Mouse (Mus musculus) limb, embryonic 11.5 days (tissue): ENCODE measurements around the gene Npdc1. TPM values are rescaled to one million over a fixed set of nuclear protein-coding genes. Genes with fewer than 3 reads are reported as not detected.
A peak's percentile ranks its signal among the peaks of the same experiment; 100 is the strongest.

ENCODE experiments used
- ATAC-seq: fragments of 200-750 bp; cut with Nextera tagmentation; 2 replicates; pipeline ENCODE4 v1.8.0; 2017; ENCODE audit warnings: low read depth; ENCODE audit not compliant: insufficient number of reproducible peaks, low FRiP score, low TSS enrichment
- DNase-seq: peaks from one replicate; pipeline ENCODE4 v3.0.0-alpha.2; 2015; ENCODE audit warnings: low spot score
- H3K27ac ChIP-seq: fragments of 300-500 bp; sonication (generic); replicated peaks from 2 replicates; pipeline ENCODE4 v1.5.1; 2014; ENCODE audit warnings: low read depth, mild to moderate bottlenecking, low read length
- H3K27me3 ChIP-seq: fragments of 300-500 bp; sonication (generic); 2 replicates; pipeline ENCODE4 v1.6.1; 2014; ENCODE audit warnings: mild to moderate bottlenecking, low read length, mixed read lengths; ENCODE audit not compliant: control insufficient read depth, insufficient read depth
- H3K36me3 ChIP-seq: fragments of 300-500 bp; sonication (generic); 2 replicates; pipeline ENCODE4 v1.6.1; 2014; ENCODE audit warnings: mild to moderate bottlenecking, low read length, moderate library complexity, mixed read lengths; ENCODE audit not compliant: control insufficient read depth, insufficient read depth
- H3K4me1 ChIP-seq: fragments of 300-500 bp; sonication (generic); 2 replicates; pipeline ENCODE4 v1.6.1; 2014; ENCODE audit warnings: low read length, mixed read lengths; ENCODE audit not compliant: control insufficient read depth, insufficient read depth
- H3K4me2 ChIP-seq: fragments of 300-500 bp; sonication (generic); 2 replicates; pipeline ENCODE4 v1.6.1; 2014; ENCODE audit warnings: low read depth, mild to moderate bottlenecking, moderate library complexity; ENCODE audit not compliant: severe bottlenecking
- H3K4me3 ChIP-seq: fragments of 300-500 bp; sonication (generic); 2 replicates; pipeline ENCODE4 v1.5.1; 2014; ENCODE audit warnings: low read depth, low read length
- H3K9ac ChIP-seq: fragments of 300-500 bp; sonication (generic); 2 replicates; pipeline ENCODE4 v1.6.1; 2014; ENCODE audit warnings: mild to moderate bottlenecking, low read length
- H3K9me3 ChIP-seq: fragments of 300-500 bp; sonication (generic); 2 replicates; pipeline ENCODE4 v1.6.1; 2016; ENCODE audit warnings: low read length; ENCODE audit not compliant: control insufficient read depth
- WGBS: fragments of 180-500 bp; shearing (Covaris S2); extraction: QIAGEN DNeasy Blood & Tissue Kit; methylation state at CpG from one replicate; pipeline ENCODE4 v1.1.7; 2014; 5-methylcytosine and 5-hydroxymethylcytosine counted together
- polyA plus RNA-seq: library from polyadenylated mRNA; unstranded; fragments of >200 nt; fragmentation: Nextera tagmentation; extraction: Ambion mirVana; gene quantifications from 2 replicates; pipeline ENCODE4 v1.2.1, GENCODE M21; 2014

The Npdc1 gene
- polyA plus RNA-seq, 1 experiment from 2014 or later, result 6.1 TPM

- Histone ChIP-seq H3K4me1 (no peaks in the 10 kb centered on the region), H3K27me3 (peaks cover 26% of the 10 kb centered on the region), H3K4me2 (no peak within 1 kb of the TSS), H3K36me3 (no peaks in the 10 kb centered on the region), H3K27ac (no peak within 1 kb of the TSS), H3K9ac (no peak within 1 kb of the TSS), H3K9me3 (no peaks in the 10 kb centered on the region), H3K4me3 (no peak within 1 kb of the TSS)
- ATAC-seq, result no peak
- WGBS, result 58% methylated on average over 17 of the region's 17 CpGs
- DNase-seq, result no peak
Measured at GRCm38 (mm10) chr2:25422587-25423410, 23.6 kb downstream of the Npdc1 start, which contains the start of gene Fut7. Gene Fut7, plus strand, starts transcription at chr2:25423267.

- no peak overlapping the region for H3K4me2 ChIP-seq
- H3K4me3 ChIP-seq, result no peak overlapping the region
- H3K27ac ChIP-seq, result no peak overlapping the region
- no peak for DNase-seq
- H3K36me3 ChIP-seq, result no peaks in the 10 kb centered on the region
- H3K9me3 ChIP-seq, result no peaks in the 10 kb centered on the region
- no peaks in the 10 kb centered on the region for H3K4me1 ChIP-seq
- no peak overlapping the region for H3K9ac ChIP-seq
- no peak for ATAC-seq
- peaks cover 26% of the 10 kb centered on the region for H3K27me3 ChIP-seq
- WGBS, result 59% methylated on average over 1 of the region's 1 CpGs
Measured at GRCm38 (mm10) chr2:25423626-25424025, 24.5 kb downstream of the Npdc1 start.

GRCm38 (mm10) chr2:25425481-25425880, 26.3 kb downstream of the Npdc1 start:
- Histone ChIP-seq H3K4me1 (0 out of 2 replicates have a peak, but pooled peaks cover 3% of the 10 kb centered on the region), H3K9me3 (no peaks in the 10 kb centered on the region), H3K36me3 (no peaks in the 10 kb centered on the region), H3K27ac (no peak overlapping the region), H3K9ac (no peak overlapping the region), H3K4me2 (no peak overlapping the region), H3K4me3 (no peak overlapping the region), H3K27me3 (peaks cover 31% of the 10 kb centered on the region)
- no peak for DNase-seq
- no peak for ATAC-seq
- WGBS, result 55% methylated on average over 27 of the region's 27 CpGs

GRCm38 (mm10) chr2:25426721-25427191, 27.6 kb downstream of the Npdc1 start:
- no peak overlapping the region for H3K9ac ChIP-seq
- no peaks in the 10 kb centered on the region for H3K36me3 ChIP-seq
- H3K27me3 ChIP-seq, result peaks cover 31% of the 10 kb centered on the region
- 0 out of 2 replicates have a peak, but pooled peaks cover 3% of the 10 kb centered on the region for H3K4me1 ChIP-seq
- no peak for ATAC-seq
- H3K9me3 ChIP-seq, result no peaks in the 10 kb centered on the region
- peak; percentile 83 for DNase-seq
- 33% methylated on average over 5 of the region's 5 CpGs for WGBS
- no peak overlapping the region for H3K4me2 ChIP-seq
- no peak overlapping the region for H3K4me3 ChIP-seq
- H3K27ac ChIP-seq, result no peak overlapping the region

- ATAC-seq (no peak), DNase-seq (no peak)
- H3K27me3 ChIP-seq, result peaks cover 31% of the 10 kb centered on the region
- no peak overlapping the region for H3K9ac ChIP-seq
- H3K27ac ChIP-seq, result no peak overlapping the region
- 0 out of 2 replicates have a peak, but pooled peaks cover 3% of the 10 kb centered on the region for H3K4me1 ChIP-seq
- no peaks in the 10 kb centered on the region for H3K9me3 ChIP-seq
- H3K4me3 ChIP-seq, result no peak overlapping the region
- no peak overlapping the region for H3K4me2 ChIP-seq
- 93% methylated on average over 5 of the region's 5 CpGs for WGBS
- H3K36me3 ChIP-seq, result no peaks in the 10 kb centered on the region
Measured at GRCm38 (mm10) chr2:25427256-25427655, 28.1 kb downstream of the Npdc1 start.

GRCm38 (mm10) chr2:25428442-25429236, 29.5 kb downstream of the Npdc1 start, which contains the start of gene Abca2:
Gene Abca2, plus strand, starts transcription at chr2:25428703.
- ATAC-seq (peak; percentile 88), DNase-seq (peak; percentile 95)
- no peaks in the 10 kb centered on the region for H3K9me3 ChIP-seq
- H3K4me3 ChIP-seq, result peak within 1 kb of the TSS; percentile 72
- 0 out of 2 replicates have a peak, but pooled peaks cover 3% of the 10 kb centered on the region for H3K4me1 ChIP-seq
- H3K27ac ChIP-seq, result no peak within 1 kb of the TSS
- H3K36me3 ChIP-seq, result no peaks in the 10 kb centered on the region
- peak within 1 kb of the TSS; percentile 80 for H3K9ac ChIP-seq
- H3K27me3 ChIP-seq, result peaks cover 29% of the 10 kb centered on the region
- peak within 1 kb of the TSS; percentile 95 for H3K4me2 ChIP-seq
- under 1% methylated on average over 64 of the region's 89 CpGs for WGBS

- 74% methylated on average over 5 of the region's 5 CpGs for WGBS
- Histone ChIP-seq H3K9me3 (no peaks in the 10 kb centered on the region), H3K27ac (no peak overlapping the region), H3K27me3 (peaks cover 24% of the 10 kb centered on the region), H3K9ac (no peak overlapping the region), H3K4me1 (0 out of 2 replicates have a peak, but pooled peaks cover 3% of the 10 kb centered on the region), H3K4me3 (peak overlapping the region; percentile 72), H3K36me3 (no peaks in the 10 kb centered on the region), H3K4me2 (peak overlapping the region; percentile 95; the same call in 1 of the 2 replicates)
- ATAC-seq, result no peak
- no peak for DNase-seq
Measured at GRCm38 (mm10) chr2:25429435-25430180, 30.5 kb downstream of the Npdc1 start.
